Mouse (Mus musculus): ENCODE results near the gene Tubb4a. TPM values are rescaled to one million over a fixed set of nuclear protein-coding genes. Genes with fewer than 3 reads are reported as not detected.
A peak's percentile ranks its signal among the peaks of the same experiment; 100 is the strongest.

Tubb4a gene
- polyA plus RNA-seq, 1 experiment: 1.4 TPM

DNA sequence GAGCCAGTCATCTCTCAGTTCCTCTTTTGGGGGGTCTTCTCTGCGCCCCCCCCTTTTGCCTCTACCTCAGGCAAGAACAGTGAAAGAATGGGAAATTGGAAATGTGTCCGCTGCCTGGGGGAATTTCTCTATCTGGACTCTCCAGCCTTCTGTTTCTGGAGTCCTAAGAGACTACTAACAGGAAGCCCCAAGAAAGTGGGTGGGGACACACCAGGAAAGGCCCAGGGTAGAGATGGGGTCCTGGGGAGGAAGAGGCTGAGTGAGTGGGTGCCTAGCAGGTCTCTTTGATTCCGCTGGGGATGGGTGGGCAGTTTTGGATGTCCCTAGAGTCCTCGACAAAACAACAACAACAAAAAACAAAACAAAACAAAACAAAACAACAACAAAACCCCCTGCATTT, 16.9 kb upstream of the Tubb4a start:
- Histone ChIP-seq H3K4me3 (replicated peaks) (peak overlapping the region; percentile 100), H3K9me3 (no peaks in the 10 kb centered on the region), H3K36me3 (replicated peaks; ENCODE audit: low read length) (peaks cover 61% of the 10 kb centered on the region), H3K4me1 (peaks cover 84% of the 10 kb centered on the region), H3K27me3 (replicated peaks) (no peaks in the 10 kb centered on the region)
- TF ChIP-seq GATA1 (IDR thresholded peaks at IDR 0.05; ENCODE audit: borderline replicate concordance, low read length) (no peak), FLI1 (IDR thresholded peaks at IDR 0.05; ENCODE audit: low read length) (no peak)

DNA sequence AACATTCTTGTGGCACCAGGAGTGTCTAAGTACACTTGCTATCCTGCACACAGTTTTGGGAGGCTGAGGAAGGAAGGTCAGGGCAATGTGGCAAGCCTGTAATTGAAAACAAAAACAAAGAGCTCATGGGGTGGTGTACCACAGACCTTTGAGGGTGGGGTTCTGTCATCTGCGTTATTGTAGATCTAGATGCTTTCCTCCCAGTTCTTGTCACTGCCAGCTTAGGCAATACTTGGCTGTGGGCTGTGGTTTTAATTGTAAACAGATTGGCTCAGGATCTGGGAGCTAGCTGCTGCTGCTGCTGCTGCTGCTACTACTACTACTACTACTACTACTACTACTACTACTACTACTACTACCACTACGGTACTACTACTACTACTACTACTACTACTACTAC, 14.7 kb upstream of the Tubb4a start:
- H3K36me3 ChIP-seq (replicated peaks; ENCODE audit: low read length): peaks cover 66% of the 10 kb centered on the region
- peaks cover 89% of the 10 kb centered on the region for H3K4me1 ChIP-seq
- no peaks in the 10 kb centered on the region for H3K9me3 ChIP-seq
- TF ChIP-seq GATA1 (IDR thresholded peaks at IDR 0.05; ENCODE audit: borderline replicate concordance, low read length): no peak
- no peak for TF ChIP-seq FLI1 (IDR thresholded peaks at IDR 0.05; ENCODE audit: low read length)
- no peak overlapping the region for H3K4me3 ChIP-seq (replicated peaks)
- H3K27me3 ChIP-seq (replicated peaks): no peaks in the 10 kb centered on the region

DNA sequence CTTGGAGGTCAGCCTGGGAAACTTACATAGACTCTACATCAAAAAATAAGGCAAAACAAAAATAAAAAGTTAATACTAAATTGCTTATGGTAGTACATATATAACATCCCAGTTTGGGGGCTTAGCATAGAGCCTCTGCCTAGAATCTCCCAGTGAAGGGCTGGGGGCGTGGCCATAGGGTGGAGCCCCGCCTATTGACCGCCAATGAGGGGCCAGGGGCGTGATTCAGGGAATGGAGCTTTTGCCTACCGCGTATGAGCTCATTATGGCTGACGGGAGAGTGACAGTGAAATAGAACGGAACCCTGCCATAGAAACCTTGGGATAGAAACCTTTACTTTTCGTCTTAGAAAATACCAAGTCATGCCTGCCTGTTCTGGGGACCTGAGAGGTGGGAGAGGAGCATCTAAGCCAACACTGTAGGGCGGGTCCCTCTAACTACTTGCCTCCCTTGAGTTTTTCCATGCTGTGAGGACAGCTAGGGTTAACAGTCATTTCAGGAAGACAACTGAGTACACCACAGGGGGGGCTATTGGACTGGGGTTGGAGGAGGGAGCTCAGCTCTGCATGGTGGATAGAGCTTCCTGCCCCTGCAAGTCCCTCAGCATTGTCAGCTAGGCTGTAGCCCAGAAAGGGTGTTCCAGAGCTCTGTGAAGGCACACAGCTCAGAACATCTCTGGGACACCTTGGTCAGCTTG, 12.2 kb upstream of the Tubb4a start:
- no peak for TF ChIP-seq GATA1 (IDR thresholded peaks at IDR 0.05; ENCODE audit: borderline replicate concordance, low read length)
- TF ChIP-seq FLI1 (IDR thresholded peaks at IDR 0.05; ENCODE audit: low read length): no peak; the same call in 1 of the 2 replicates
- Histone ChIP-seq H3K4me1 (peaks cover 88% of the 10 kb centered on the region), H3K36me3 (replicated peaks; ENCODE audit: low read length) (peaks cover 54% of the 10 kb centered on the region), H3K27me3 (replicated peaks) (no peaks in the 10 kb centered on the region), H3K4me3 (replicated peaks) (peak overlapping the region; percentile 29), H3K9me3 (no peaks in the 10 kb centered on the region)

DNA sequence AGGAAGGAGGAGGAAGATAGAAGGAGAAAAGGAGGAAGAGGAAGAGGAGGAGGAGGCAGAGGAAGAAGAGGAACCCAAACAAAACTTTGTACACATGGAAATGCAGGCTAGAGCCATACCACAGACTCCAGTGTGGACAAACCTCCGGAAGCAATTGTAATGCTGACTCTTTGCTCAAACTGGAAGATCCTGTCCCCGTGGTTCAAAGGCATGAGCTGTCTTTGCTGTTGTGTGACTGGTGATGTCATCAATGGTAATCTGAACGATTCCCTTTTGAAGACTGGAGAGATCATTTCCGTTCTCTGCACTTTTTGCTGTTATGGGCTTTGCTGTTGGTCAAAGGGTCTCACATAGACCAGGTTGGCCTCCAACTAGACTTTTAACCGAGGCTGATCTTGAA, 10.7 kb upstream of the Tubb4a start:
- peaks cover 52% of the 10 kb centered on the region for H3K36me3 ChIP-seq (replicated peaks; ENCODE audit: low read length)
- no peak overlapping the region for H3K4me3 ChIP-seq (replicated peaks)
- H3K4me1 ChIP-seq: peaks cover 78% of the 10 kb centered on the region

GRCm38 (mm10) chr17:57096623-57096920, 9.0 kb upstream of the Tubb4a start:
- Histone ChIP-seq H3K27me3 (replicated peaks) (no peaks in the 10 kb centered on the region), H3K36me3 (replicated peaks; ENCODE audit: low read length) (peaks cover 46% of the 10 kb centered on the region), H3K4me1 (peaks cover 70% of the 10 kb centered on the region), H3K4me3 (replicated peaks) (peak overlapping the region; percentile 90), H3K9me3 (peaks cover 6% of the 10 kb centered on the region; the same call in 1 of the 2 replicates)
- no peak for TF ChIP-seq FLI1 (IDR thresholded peaks at IDR 0.05; ENCODE audit: low read length)
- no peak for TF ChIP-seq GATA1 (IDR thresholded peaks at IDR 0.05; ENCODE audit: borderline replicate concordance, low read length)

More for the DNA sequence above, 10.7 kb upstream of the Tubb4a start:
- Histone ChIP-seq H3K9me3 (peaks cover 3% of the 10 kb centered on the region; the same call in 1 of the 2 replicates), H3K27me3 (replicated peaks) (no peaks in the 10 kb centered on the region)
- TF ChIP-seq FLI1 (IDR thresholded peaks at IDR 0.05; ENCODE audit: low read length) (no peak), GATA1 (IDR thresholded peaks at IDR 0.05; ENCODE audit: borderline replicate concordance, low read length) (no peak)

- Histone ChIP-seq H3K27me3 (replicated peaks) (no peaks in the 10 kb centered on the region), H3K9me3 (peaks cover 6% of the 10 kb centered on the region; the same call in 1 of the 2 replicates), H3K4me3 (replicated peaks) (peak overlapping the region; percentile 90), H3K36me3 (replicated peaks; ENCODE audit: low read length) (peaks cover 41% of the 10 kb centered on the region), H3K4me1 (peaks cover 70% of the 10 kb centered on the region)
- no peak for TF ChIP-seq GATA1 (IDR thresholded peaks at IDR 0.05; ENCODE audit: borderline replicate concordance, low read length)
- no peak for TF ChIP-seq FLI1 (IDR thresholded peaks at IDR 0.05; ENCODE audit: low read length)
Observed at GRCm38 (mm10) chr17:57095855-57096622, 8.5 kb upstream of the Tubb4a start.

DNA sequence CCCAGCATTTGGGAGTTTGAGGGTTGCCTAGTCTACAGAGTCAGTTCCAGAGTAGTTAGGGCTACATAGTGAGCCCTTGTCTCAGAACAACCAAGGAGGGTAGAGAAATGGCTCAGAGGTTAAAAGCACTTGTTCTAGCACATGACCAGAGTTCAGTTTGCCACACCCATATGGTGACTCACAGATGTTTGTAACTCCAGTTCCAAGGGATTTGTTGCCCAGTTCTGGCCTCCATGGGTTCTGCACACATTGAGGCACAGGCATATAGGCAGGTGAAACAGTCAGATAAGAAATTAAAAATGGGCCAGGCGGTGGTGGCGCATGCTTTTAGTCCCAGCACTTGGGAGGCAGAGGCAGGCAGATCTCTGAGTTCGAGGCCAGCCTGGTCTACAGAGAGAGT, 6.6 kb upstream of the Tubb4a start:
- H3K4me1 ChIP-seq: peaks cover 63% of the 10 kb centered on the region
- peaks cover 25% of the 10 kb centered on the region for H3K36me3 ChIP-seq (replicated peaks; ENCODE audit: low read length)
- no peak for TF ChIP-seq GATA1 (IDR thresholded peaks at IDR 0.05; ENCODE audit: borderline replicate concordance, low read length)
- TF ChIP-seq FLI1 (IDR thresholded peaks at IDR 0.05; ENCODE audit: low read length): no peak
- H3K27me3 ChIP-seq (replicated peaks): no peaks in the 10 kb centered on the region
- H3K9me3 ChIP-seq: peaks cover 6% of the 10 kb centered on the region; the same call in 1 of the 2 replicates
- no peak overlapping the region for H3K4me3 ChIP-seq (replicated peaks)

- no peak for TF ChIP-seq GATA1 (IDR thresholded peaks at IDR 0.05; ENCODE audit: borderline replicate concordance, low read length)
- TF ChIP-seq FLI1 (IDR thresholded peaks at IDR 0.05; ENCODE audit: low read length): no peak
- Histone ChIP-seq H3K27me3 (replicated peaks) (peaks cover 15% of the 10 kb centered on the region), H3K4me3 (replicated peaks) (no peak overlapping the region), H3K9me3 (no peaks in the 10 kb centered on the region), H3K36me3 (replicated peaks; ENCODE audit: low read length) (peaks cover 17% of the 10 kb centered on the region), H3K4me1 (peaks cover 39% of the 10 kb centered on the region)
Observed at GRCm38 (mm10) chr17:57085970-57086757, 1.4 kb downstream of the Tubb4a start.

DNA sequence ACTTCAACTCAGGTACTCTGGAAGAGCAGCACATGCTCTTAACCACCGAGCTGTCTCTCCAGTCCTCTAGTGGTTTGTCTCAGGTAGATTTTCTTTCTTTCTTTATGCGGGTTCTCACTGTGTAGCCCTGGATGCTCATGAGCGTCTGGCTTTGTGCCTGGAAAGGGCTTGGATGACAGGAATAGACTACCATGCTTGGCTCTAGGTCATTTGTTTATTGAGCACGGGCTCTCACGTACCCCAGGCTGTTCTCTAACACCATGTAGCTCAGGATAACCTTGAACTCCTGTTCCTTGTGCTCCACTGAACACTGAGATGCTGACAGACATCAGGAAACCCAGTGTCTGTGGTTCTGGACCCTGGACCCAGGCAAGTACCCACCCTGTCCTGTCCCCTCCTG, 5.1 kb downstream of the Tubb4a start:
- TF ChIP-seq GATA1 (IDR thresholded peaks at IDR 0.05; ENCODE audit: borderline replicate concordance, low read length) (no peak), FLI1 (IDR thresholded peaks at IDR 0.05; ENCODE audit: low read length) (no peak)
- Histone ChIP-seq H3K9me3 (no peaks in the 10 kb centered on the region), H3K36me3 (replicated peaks; ENCODE audit: low read length) (peaks cover 32% of the 10 kb centered on the region), H3K4me1 (peaks cover 65% of the 10 kb centered on the region), H3K4me3 (replicated peaks) (no peak overlapping the region), H3K27me3 (replicated peaks) (peaks cover 11% of the 10 kb centered on the region)
